Mouse (Mus musculus) liver, postnatal 0 days (tissue): ENCODE measurements around the gene Gm16181. TPM values are rescaled to one million over a fixed set of nuclear protein-coding genes. Genes with fewer than 3 reads are reported as not detected.

Experiments used
- ATAC-seq: fragments of 200-750 bp; cut with Nextera tagmentation; 2 replicates; pipeline ENCODE4 v1.8.0; 2017; ENCODE audit warnings: mild to moderate bottlenecking, moderate library complexity
- DNase-seq: peaks from one replicate; pipeline ENCODE4 v3.0.0-alpha.2; 2016
- H3K27ac ChIP-seq: fragments of 300-500 bp; sonication (generic); 2 replicates; pipeline ENCODE4 v1.5.1; 2014; ENCODE audit warnings: antibody characterized with exemption, moderate library complexity, mild to moderate bottlenecking, low read depth
- H3K27me3 ChIP-seq: fragments of 300-500 bp; sonication (generic); 2 replicates; pipeline ENCODE4 v1.6.1; 2014; ENCODE audit warnings: low read length, control low read depth, mixed read lengths; ENCODE audit not compliant: insufficient read depth
- H3K36me3 ChIP-seq: fragments of 300-500 bp; sonication (generic); replicated peaks from 2 replicates; pipeline ENCODE4 v1.6.1; 2014; ENCODE audit warnings: mild to moderate bottlenecking, control low read depth, low read length, moderate library complexity, mixed read lengths; ENCODE audit not compliant: insufficient read depth
- H3K4me1 ChIP-seq: fragments of 300-500 bp; sonication (generic); 2 replicates; pipeline ENCODE4 v1.6.1; 2014; ENCODE audit warnings: antibody characterized with exemption, mild to moderate bottlenecking, control low read depth; ENCODE audit not compliant: insufficient read depth
- H3K4me2 ChIP-seq: fragments of 300-500 bp; sonication (generic); 2 replicates; pipeline ENCODE4 v1.6.1; 2014; ENCODE audit warnings: low read depth, mild to moderate bottlenecking, low read length, moderate library complexity, mixed read lengths
- H3K4me3 ChIP-seq: fragments of 300-500 bp; sonication (generic); 2 replicates; pipeline ENCODE4 v1.5.1; 2014; ENCODE audit warnings: low read depth, low read length
- H3K9ac ChIP-seq: fragments of 300-500 bp; sonication (generic); replicated peaks from 2 replicates; pipeline ENCODE4 v1.6.1; 2014; ENCODE audit warnings: mild to moderate bottlenecking, moderate library complexity
- H3K9me3 ChIP-seq: fragments of 300-500 bp; sonication (generic); 2 replicates; pipeline ENCODE4 v1.6.1; 2016; ENCODE audit warnings: mild to moderate bottlenecking, control low read depth, low read length, mixed read lengths
- CTCF ChIP-seq: sonication (generic); IDR thresholded peaks from 2 replicates; pipeline ENCODE4 v1.5.1; 2016; ENCODE audit warnings: antibody characterized with exemption, low read depth
- EP300 ChIP-seq: IDR thresholded peaks from 2 replicates; pipeline ENCODE4 v1.6.1; 2016; ENCODE audit warnings: antibody characterized with exemption, low read depth, mild to moderate bottlenecking
- WGBS: fragments of 180-500 bp; shearing (Covaris S2); extraction: QIAGEN DNeasy Blood & Tissue Kit; methylation state at CpG from one replicate; pipeline ENCODE4 v1.1.7; 2014; ENCODE audit not compliant: insufficient replicate concordance; 5-methylcytosine and 5-hydroxymethylcytosine counted together
- polyA plus RNA-seq: library from polyadenylated mRNA; unstranded; fragments of >200 nt; fragmentation: Nextera tagmentation; extraction: Ambion mirVana; gene quantifications from 2 replicates; pipeline ENCODE4 v1.2.1, GENCODE M21; 2015

Gene Gm16181
- polyA plus RNA-seq, 1 experiment from 2014 or later: 0.22 TPM

DNA sequence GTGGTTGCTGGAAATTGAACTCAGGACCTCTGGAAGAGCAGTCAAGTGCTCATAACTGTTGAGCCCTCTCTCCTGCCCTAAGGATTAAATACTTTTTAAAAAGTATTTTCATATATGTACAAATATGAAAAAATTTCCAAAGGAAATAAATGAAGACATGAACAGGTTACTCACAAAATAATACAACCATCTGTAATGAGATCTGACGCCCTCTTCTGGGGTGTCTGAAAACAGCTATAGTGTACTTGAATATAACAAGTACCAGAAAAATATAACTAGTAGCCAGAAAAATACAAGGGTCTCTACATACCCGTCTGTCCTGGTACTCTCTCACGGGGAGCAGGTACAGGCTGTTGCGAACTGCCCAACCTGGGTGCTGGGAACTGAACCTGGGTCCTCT is 4.0 kb downstream of the Gm16181 start:
- Histone ChIP-seq H3K9ac (no peak overlapping the region), H3K27me3 (no peaks in the 10 kb centered on the region), H3K4me3 (no peak overlapping the region), H3K9me3 (no peaks in the 10 kb centered on the region), H3K27ac (no peak overlapping the region), H3K4me1 (peaks cover 22% of the 10 kb centered on the region), H3K4me2 (no peak overlapping the region), H3K36me3 (peaks cover 45% of the 10 kb centered on the region)
- DNase-seq (no peak), ATAC-seq (no peak)
- TF ChIP-seq EP300: no peak
- no peak for TF ChIP-seq CTCF
- WGBS: 88% methylated on average over 4 of the region's 4 CpGs

DNA sequence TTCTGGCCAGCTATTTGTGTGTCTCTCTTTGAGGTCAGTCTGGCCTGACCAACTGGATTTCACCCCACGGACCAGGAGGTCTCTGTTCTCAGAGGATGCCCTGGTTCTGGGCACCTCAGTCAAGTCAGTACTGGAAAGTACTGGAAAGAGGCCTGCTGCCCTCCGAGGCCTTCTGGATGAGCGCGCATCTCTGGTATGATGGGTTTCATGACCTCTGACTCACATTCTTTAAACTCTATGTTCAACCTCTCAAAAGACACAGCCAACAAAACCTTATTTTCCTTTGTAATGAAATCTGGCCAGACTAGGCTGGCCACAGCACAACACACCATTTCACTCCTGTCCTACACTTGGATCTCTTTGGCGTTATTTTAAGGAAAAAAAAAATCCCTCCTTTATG is 4.8 kb downstream of the Gm16181 start:
- no peak overlapping the region for H3K4me3 ChIP-seq
- DNase-seq (no peak), ATAC-seq (no peak)
- TF ChIP-seq CTCF (no peak), EP300 (no peak)
- WGBS: 82% methylated on average over 5 of the region's 5 CpGs
- no peaks in the 10 kb centered on the region for H3K9me3 ChIP-seq
- no peak overlapping the region for H3K9ac ChIP-seq
- no peak overlapping the region for H3K27ac ChIP-seq
- H3K4me2 ChIP-seq: no peak overlapping the region
- no peaks in the 10 kb centered on the region for H3K27me3 ChIP-seq
- peaks cover 14% of the 10 kb centered on the region for H3K4me1 ChIP-seq
- H3K36me3 ChIP-seq: peaks cover 43% of the 10 kb centered on the region

DNA sequence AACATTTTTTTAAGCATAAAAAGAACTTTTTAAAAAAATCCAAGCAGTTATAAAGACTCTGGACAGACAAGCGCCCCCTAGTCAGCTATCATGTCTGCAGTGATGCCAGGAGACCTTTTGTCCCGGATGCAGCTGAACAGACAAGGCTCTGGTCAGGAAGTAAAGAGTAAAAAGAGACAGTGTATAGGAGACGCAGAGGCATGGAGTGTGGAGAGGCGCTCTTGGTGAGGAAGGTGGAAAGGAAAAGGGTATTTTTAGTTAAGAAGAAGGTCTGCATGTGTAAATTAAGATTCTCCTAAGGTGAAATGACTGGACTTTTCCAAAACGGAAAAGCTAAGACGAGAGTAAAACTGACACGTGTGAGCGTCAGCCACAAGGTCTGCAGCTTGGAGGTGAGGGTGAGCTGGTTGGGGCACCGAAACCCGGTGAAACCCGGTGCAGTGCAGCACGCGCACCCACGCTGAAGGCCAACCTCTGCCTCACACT is 6.0 kb downstream of the Gm16181 start:
- TF ChIP-seq EP300: no peak
- TF ChIP-seq CTCF: no peak; the same call in 1 of the 2 replicates
- Histone ChIP-seq H3K9ac (no peak overlapping the region), H3K9me3 (no peaks in the 10 kb centered on the region), H3K27ac (peak overlapping the region; percentile 51; the same call in 1 of the 2 replicates), H3K4me1 (peaks cover 11% of the 10 kb centered on the region), H3K27me3 (no peaks in the 10 kb centered on the region), H3K4me2 (no peak overlapping the region), H3K4me3 (no peak overlapping the region), H3K36me3 (peaks cover 50% of the 10 kb centered on the region)
- ATAC-seq (no peak), DNase-seq (no peak)
- WGBS: 66% methylated on average over 14 of the region's 14 CpGs

DNA sequence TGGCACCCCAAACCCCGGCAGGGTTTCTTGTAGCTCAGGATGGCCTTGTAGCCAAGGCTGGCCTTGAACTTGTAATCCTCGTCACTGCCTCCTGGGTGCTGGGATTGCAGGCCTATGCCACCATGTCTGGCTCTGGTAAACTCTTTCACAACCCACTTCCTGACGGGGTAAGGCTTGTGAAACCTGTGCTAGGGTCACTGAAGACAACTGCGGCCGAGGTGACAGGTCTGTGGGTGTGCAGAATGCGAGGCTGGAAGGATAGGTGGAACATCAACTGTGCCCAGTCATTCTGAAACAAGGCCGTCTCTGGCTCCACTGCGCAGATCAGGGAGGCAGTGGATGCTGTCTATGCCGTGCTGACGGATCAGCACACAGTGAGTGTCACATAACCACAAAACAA is 10.4 kb downstream of the Gm16181 start:
- Histone ChIP-seq H3K27me3 (no peaks in the 10 kb centered on the region), H3K9me3 (no peaks in the 10 kb centered on the region), H3K4me3 (no peak overlapping the region), H3K36me3 (peaks cover 40% of the 10 kb centered on the region), H3K27ac (peak overlapping the region; percentile 29; the same call in 1 of the 2 replicates), H3K9ac (no peak overlapping the region; the same call in 1 of the 2 replicates), H3K4me2 (peak overlapping the region; percentile 19; the same call in 1 of the 2 replicates), H3K4me1 (peaks cover 29% of the 10 kb centered on the region)
- 66% methylated on average over 10 of the region's 10 CpGs for WGBS
- TF ChIP-seq EP300 (no peak), CTCF (0 out of 2 replicates have a peak, but pooled peaks have one; percentile 0)
- DNase-seq (no peak), ATAC-seq (no peak)

DNA sequence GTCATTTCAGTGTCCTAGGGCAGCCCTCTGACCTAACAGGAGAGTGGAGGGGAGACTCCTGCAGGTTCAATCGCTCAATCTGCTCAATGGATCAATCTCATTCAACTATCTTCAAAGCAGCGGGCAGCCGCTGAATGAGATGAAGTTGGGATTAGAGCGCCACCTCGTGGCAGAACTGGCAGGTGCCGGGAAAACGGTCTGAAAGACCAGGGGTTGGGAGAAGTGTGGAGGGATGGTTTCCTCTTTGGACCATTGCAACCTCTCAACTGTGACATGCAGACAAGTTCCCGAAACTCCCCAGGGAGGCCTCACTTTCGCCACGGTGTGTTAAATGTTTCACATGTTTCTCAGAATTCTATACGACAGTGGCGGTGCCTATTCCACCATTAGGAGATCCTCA is 11.4 kb downstream of the Gm16181 start:
- TF ChIP-seq CTCF (peak; percentile 97), EP300 (no peak)
- ATAC-seq (no peak), DNase-seq (peak; percentile 88)
- peak overlapping the region; percentile 73 for H3K4me2 ChIP-seq
- no peaks in the 10 kb centered on the region for H3K27me3 ChIP-seq
- H3K36me3 ChIP-seq: peaks cover 38% of the 10 kb centered on the region
- 0 out of 2 replicates have a peak overlapping the region, but pooled peaks have one; percentile 6 for H3K9ac ChIP-seq
- peaks cover 32% of the 10 kb centered on the region for H3K4me1 ChIP-seq
- H3K9me3 ChIP-seq: no peaks in the 10 kb centered on the region
- peak overlapping the region; percentile 91 for H3K27ac ChIP-seq
- 4% methylated on average over 12 of the region's 12 CpGs for WGBS
- peak overlapping the region; percentile 31; the same call in 1 of the 2 replicates for H3K4me3 ChIP-seq

DNA sequence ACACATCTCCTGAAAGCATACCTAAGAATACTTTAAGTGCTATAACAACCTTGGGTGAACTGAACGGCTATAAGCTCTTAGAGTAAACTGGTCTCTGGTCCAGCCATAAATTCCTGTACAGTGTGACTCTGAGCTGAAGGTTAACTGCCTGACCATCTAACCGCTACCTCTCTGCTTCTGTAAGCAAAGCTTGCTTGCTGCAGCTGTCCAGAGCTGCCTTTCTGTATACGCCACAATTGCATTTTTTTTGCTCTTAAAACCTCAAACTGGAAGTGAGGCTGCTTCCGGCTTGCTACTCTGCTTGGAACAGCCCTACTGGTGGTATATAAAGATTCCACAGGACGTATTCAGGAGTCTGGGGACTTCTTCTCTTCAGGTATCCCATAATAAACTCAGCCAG is 12.0 kb downstream of the Gm16181 start:
- Histone ChIP-seq H3K27ac (peak overlapping the region; percentile 91), H3K4me3 (peak overlapping the region; percentile 31; the same call in 1 of the 2 replicates), H3K27me3 (no peaks in the 10 kb centered on the region), H3K9ac (0 out of 2 replicates have a peak overlapping the region, but pooled peaks have one; percentile 6), H3K4me2 (peak overlapping the region; percentile 73), H3K9me3 (no peaks in the 10 kb centered on the region), H3K36me3 (peaks cover 32% of the 10 kb centered on the region), H3K4me1 (peaks cover 32% of the 10 kb centered on the region)
- ATAC-seq (no peak), DNase-seq (no peak)
- no peak for TF ChIP-seq EP300
- TF ChIP-seq CTCF: no peak
- WGBS: 60% methylated on average over 5 of the region's 5 CpGs
